Mouse (Mus musculus) adrenal gland (tissue): ENCODE measurements around the gene Krtap10-10.
"Not testable (repeated sequence)": the region's sequence is repeated elsewhere in the genome, so short reads cannot be mapped to it uniquely, and the experiment has no call there.

Experiments used
- intact Hi-C: fragments of 180-260 bp; cut with DNase I; formaldehyde crosslinking; loops from one replicate; pipeline ENCODE4 v1.15.1; 2025
- long read RNA-seq, 2 experiments: library from polyadenylated mRNA; unstranded; transcript quantifications; one replicate each; pipeline ENCODE4 v2.0.0; 2020; ENCODE audit warnings: borderline replicate concordance in 1 of 2; ENCODE audit not compliant: insufficient replicate concordance in 1 of 2

Krtap10-10 gene
- long read RNA-seq, experiment 1 = 0 reads
- long read RNA-seq, experiment 2 = 0 reads

DNA sequence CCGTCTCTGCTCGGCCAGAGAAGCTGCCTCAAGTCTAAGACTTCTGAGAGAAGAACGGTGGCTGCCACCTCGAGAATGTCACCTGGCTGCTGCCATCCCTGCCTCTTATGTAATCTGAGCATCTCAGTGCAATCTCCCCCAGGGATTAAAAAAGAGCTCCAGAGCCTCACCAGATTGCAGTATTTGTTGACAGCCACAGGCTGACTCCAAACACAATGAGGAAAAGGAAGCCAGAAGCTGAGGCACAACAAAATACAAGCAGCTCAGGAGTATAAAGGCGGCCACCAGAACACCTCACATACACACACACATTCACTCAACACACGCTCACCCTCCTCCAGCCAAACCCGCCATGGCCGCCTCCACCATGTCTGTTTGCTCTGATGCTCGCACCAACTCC, at the start of gene Krtap10-10:
Gene Krtap10-10 (plus strand): TSS at position 301 of the 400 bp plus-strand sequence.
- intact Hi-C loops = no loop called here

GRCm38 (mm10) chr10:77787876-77788275, 47.9 kb upstream of the Krtap10-10 start, which contains the start of gene Gm7137:
Gene Gm7137 (minus strand): TSS chr10:77788200.
- intact Hi-C loops = not testable (repeated sequence)

DNA sequence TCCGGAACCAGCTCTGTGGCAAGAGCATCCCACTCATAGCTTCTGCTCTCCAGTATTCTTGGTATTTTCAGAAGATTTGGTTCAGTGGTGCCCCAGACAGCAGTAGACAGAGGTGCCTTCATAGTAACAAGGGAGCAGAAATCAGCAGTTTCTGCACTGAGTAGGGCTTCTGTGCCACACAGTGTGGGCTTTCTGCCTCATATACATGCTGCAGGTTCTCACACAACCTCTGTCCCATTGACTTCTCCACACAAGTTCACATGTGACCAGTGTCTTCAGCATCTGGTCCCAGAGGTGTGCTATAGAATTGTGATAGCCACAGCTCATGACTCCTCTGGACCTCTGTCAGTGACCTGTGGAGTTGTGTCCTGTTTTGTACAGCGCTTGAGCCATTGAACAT, 47.1 kb upstream of the Krtap10-10 start:
- intact Hi-C loops = no loop called here

DNA sequence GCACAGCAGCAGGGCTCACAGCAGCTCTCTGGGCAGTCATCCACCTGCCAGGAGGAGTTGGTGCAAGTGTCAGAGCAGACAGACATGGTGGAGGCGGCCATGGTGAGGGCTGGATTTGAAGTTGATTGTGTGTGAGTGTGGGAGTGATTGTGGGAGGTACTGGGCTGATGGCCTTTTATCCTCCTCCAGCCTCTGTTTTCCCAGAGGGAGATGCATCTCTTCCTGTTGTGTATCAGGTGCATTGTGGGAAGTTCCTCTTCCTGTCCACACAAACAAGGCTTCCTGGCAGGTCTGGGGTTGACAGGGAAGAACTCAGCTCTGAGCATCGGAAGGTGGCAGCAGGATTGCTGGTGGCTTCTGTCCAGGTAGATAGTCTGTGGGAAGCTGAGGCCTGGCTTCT, 40.8 kb upstream of the Krtap10-10 start, which contains the start of gene Gm9639:
Gene Gm9639 (minus strand): TSS at position 101 of the 400 bp plus-strand sequence.
- intact Hi-C loops = no loop called here

GRCm38 (mm10) chr10:77797677-77798076, 38.1 kb upstream of the Krtap10-10 start:
- intact Hi-C loops = no loop called here

- intact Hi-C loops = not testable (repeated sequence)
These were observed 37.4 kb upstream of the Krtap10-10 start for GRCm38 (mm10) chr10:77798164-77798920.

GRCm38 (mm10) chr10:77798921-77799508, 36.7 kb upstream of the Krtap10-10 start, which contains the start of gene Gm19668:
Gene Gm19668 (minus strand): TSS chr10:77799133.
- intact Hi-C loops = no loop called here

- intact Hi-C loops = no loop called here
These were observed 31.7 kb upstream of the Krtap10-10 start for GRCm38 (mm10) chr10:77804095-77804494.

DNA sequence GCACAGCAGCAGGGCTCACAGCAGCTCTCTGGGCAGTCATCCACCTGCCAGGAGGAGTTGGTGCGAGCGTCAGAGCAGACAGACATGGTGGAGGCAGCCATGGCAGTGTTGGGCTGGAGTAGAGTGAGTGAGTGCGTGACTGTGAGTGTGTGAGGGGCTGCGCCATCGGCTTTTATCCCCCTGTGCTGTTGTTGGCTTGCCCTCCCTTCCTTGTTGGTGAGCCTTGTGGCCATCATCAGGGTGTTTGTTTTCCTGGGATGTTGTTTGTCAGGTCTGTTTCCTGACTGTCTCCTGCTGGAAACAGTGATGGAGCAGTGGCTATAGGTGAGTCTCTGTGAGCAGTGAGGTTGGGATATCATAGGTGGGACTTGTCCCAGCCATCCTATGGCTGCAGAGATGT, 24.0 kb upstream of the Krtap10-10 start, which contains the start of gene Gm9507:
Gene Gm9507 (minus strand): TSS at position 101 of the 400 bp plus-strand sequence.
- intact Hi-C loops = no loop called here

- intact Hi-C loops = no loop called here
These were observed 21.4 kb upstream of the Krtap10-10 start, which contains the start of gene Gm2696 for GRCm38 (mm10) chr10:77814382-77814781. Gene Gm2696 (plus strand): TSS chr10:77814682.

DNA sequence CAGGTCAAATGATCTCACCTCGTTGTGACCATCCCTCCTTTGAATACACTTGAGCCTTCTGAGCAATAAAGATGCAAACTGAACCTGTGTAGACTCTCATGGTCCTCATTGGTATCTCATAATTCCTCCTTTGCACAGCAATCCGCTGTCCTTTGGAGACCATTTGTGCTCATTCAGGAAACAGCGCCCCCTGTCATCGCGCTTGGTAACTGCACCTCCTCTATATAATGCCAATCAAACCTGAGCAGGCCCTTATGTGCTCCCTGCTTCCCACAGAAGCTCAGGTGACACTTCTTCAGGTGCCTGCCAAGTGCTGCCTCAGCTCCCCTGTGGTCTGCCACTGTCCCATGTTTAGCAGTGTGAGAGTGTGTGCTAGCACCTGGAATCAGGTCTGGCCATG, 20.2 kb upstream of the Krtap10-10 start:
- intact Hi-C loops = no loop called here

- intact Hi-C loops = no loop called here
These were observed 17.2 kb upstream of the Krtap10-10 start for GRCm38 (mm10) chr10:77818523-77818922.

- intact Hi-C loops = no loop called here
These were observed 16.5 kb upstream of the Krtap10-10 start for GRCm38 (mm10) chr10:77819203-77819602.

GRCm38 (mm10) chr10:77826951-77827350, 8.8 kb upstream of the Krtap10-10 start, which contains the start of gene Krtap10-4:
Gene Krtap10-4 (minus strand): TSS chr10:77827095.
- intact Hi-C loops = no loop called here

DNA sequence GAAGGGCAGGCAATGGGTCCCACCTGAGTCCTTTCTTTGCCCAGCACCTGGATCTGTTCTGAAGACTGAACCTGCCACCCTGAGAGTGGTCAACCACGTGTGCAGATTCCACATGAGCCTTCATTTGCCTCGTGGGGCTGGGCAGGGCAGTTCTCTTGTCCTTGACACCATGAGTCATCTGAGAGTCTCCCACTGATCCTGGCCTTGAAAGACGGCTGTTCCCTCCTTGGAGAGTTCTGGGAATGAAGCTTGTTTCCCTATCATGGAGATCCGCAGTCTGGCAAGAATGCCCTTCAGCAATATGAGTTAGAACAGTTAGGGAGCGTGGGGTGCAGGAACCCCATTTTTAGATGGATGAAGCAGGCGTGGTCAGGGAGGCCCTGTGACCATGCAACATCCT, 3.3 kb downstream of the Krtap10-10 start:
- intact Hi-C loops = no loop called here

DNA sequence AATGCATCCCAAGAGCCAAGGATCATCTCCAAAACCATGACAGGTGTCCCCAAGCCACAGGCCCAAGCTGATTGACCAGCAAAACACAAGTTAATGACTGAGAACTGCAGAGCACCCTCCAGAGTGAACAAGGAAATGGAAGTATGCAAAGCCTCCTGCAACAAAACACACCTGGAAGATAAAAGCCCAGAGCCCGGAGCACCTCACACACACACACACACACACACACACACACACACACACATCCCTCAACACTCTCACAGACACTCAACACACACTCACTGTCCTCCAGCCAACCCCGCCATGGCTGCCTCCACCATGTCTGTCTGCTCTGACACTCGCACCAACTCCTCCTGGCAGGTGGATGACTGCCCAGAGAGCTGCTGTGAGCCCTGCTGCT, 10.8 kb downstream of the Krtap10-10 start, which contains the start of gene Gm36176:
Gene Gm36176 (plus strand): TSS at position 301 of the 400 bp plus-strand sequence.
- intact Hi-C loops = no loop called here

DNA sequence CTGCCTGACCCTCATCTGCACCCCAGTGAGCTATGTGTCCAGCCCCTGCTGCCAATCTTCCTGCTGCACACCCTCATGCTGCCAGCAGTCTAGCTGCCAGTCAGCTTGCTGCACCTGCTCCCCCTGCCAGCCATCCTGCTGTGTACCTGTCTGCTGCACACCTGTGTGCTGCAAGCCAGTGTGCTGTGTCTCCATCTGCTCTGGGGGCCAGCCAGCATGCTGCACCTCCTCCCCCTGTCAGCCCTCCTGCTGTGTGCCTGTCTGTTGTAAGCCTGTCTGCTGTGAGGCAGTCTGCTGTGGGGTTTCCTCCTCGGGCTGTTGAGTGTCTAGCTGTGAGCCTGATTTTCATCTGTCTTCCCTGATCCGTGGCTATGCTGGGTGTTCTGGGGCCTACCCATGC, 11.2 kb downstream of the Krtap10-10 start:
- intact Hi-C loops = no loop called here

DNA sequence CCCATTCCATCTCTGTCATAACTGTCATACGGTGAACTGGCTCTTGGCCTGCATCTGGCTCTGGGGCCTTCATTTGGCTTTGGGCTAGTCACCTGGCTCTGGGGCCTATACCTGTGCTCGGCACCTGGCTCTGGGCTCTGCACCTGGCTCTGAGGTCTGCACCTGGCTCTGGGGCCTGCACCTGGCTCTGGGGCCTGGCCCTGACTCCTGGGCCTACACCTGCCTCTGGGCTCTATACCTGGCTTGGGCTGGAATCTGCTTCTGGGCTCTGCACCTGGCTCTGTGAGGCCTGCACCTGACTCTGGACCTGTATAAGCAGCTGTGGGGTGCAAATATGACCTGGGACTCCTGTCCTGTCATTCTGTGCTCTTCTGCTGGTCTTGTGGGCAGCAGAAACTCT, 11.8 kb downstream of the Krtap10-10 start:
- intact Hi-C loops = no loop called here

DNA sequence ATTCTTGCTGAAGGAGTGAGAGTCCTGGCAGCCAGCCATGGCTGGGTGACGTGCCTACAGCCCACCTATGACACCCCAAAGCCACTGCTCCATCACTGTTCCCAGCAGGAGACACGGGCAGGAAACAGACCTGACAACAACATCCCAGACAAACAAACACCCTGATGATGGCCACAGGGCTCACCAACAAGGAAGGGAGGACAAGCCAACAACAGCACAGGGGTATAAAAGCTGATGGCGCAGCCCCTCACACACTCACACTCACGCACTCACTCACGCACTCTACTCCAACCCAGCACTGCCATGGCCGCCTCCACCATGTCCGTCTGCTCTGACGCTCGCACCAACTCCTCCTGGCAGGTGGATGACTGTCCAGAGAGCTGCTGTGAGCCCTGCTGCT, 16.8 kb downstream of the Krtap10-10 start, which contains the start of gene Gm10318:
Gene Gm10318 (plus strand): TSS at position 301 of the 400 bp plus-strand sequence.
- intact Hi-C loops = no loop called here

DNA sequence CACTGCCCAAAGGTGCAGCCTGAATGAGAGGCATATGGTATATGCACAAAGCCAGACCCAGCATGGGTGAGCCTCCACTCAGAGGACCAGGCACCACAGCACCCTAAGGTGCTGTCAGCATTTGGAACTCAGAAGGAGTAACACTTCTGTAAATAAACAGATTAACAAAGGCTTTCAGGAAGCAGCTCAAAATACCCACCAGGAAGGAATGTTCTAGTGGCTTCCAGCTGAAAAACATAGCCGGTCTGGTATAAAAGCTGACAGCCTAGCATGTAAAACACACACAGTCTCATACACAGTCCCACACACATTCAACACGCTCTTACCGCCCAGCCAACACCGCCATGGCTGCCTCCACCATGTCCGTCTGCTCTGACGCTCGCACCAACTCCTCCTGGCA, 25.9 kb downstream of the Krtap10-10 start, which contains the start of gene Gm3285:
Gene Gm3285 (plus strand): TSS at position 301 of the 400 bp plus-strand sequence.
- intact Hi-C loops = no loop called here

DNA sequence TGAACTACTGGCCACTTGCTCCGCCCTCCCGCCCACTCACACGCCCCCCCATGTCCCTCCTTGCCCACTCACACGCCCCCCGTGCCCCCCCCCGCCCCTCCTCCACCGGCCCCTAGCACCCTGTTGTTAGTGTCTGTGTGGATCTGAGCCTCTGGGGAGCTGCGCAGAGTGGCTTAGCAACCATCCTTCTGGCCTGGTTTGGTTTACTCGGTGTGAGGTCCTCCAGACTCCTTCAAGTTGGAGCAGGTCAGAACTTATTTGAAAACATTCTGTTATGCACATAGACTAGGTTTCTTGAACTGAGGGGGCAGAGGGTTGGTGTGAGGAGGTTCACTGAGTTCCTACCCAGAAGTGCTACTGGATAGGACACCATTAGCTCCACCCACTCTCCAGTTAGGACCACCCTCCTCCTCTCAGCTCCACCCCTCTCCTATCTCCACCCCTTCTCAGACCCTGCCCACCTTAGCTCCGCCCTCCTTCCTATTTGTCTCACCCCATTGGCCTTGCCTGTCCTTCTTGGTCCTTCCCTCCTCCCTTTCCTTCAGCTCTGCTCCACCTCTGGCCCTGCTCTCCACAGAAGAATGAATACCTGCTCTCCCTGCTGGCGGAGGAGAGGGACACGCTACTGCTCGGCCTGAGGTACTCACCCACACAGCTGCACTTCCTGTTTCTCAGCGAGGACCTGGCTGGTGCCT, 28.5 kb downstream of the Krtap10-10 start:
- intact Hi-C loops = no loop called here
